Mouse (Mus musculus): ENCODE data around the gene Fam89b.

DNA sequence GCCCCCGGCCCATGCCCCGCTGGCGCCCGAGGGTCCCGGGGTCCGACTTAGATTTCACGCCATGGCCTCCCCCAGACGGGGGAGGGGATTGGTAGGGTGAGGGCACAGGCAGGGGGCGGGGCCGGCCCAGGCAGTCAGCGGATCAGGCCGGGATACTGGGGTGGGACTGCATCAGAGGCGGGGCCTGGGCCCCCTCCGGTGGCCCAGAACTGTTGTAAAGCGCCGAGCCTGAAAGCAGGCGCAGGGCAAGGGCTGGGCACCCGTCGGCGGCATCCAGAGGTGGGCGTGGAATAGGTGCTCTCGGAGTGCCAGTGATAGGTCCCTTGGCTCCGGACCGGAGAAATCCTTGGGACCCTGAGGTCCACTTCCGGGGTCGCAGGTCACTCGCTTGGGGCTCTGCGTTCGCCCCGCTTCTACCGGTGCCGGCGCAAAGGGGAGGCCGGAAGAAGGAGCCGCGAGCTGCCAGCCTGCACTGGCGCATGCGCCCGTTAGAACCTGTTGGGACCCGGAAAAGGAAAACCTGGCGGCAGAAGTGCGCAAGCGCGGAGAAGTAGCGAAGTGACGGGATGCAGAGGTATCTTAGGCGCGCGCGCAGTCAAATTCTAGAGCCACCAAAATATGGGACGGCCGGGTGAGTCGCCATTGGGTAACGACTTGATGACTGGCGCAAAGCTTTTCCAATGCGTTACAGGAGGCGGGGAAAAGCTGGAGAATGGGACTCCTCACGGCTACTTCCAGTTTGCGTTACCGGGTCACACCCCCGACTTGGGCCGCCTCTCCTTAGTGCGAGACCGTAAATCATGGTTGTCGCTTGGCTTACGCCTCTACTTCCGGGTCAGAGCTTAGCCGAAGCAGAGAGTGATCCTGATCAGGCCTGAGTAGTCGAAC is 41.0 kb downstream of the Fam89b start, which contains the start of the genes Map3k11 and Pcnx3:
- TF ChIP-seq POLR2A (IDR thresholded peaks at IDR 0.05; ENCODE audit: borderline replicate concordance, control insufficient read depth, low read depth, low read length), result peak; percentile 67; the same call in 1 of the 2 replicates
- no peak for TF ChIP-seq CTCF (IDR thresholded peaks at IDR 0.05; ENCODE audit: control insufficient read depth, insufficient read depth, low read length)

Data from bone marrow, adult 2 months (tissue).